Mouse (Mus musculus) stomach, embryonic 14.5 days (tissue): ENCODE data around the gene Paqr7. TPM values are rescaled to one million over a fixed set of nuclear protein-coding genes. Genes with fewer than 3 reads are reported as not detected.

ENCODE experiments used
- ATAC-seq: fragments of 200-750 bp; cut with Nextera tagmentation; 2 replicates; pipeline ENCODE4 v1.8.0; 2017; ENCODE audit warnings: low read depth, moderate TSS enrichment; ENCODE audit not compliant: insufficient number of reproducible peaks, insufficient read depth, low FRiP score
- H3K27ac ChIP-seq: fragments of 300-500 bp; sonication (generic); 2 replicates; pipeline ENCODE4 v1.5.1; 2014; ENCODE audit warnings: mild to moderate bottlenecking, low read length, moderate library complexity, mixed read lengths
- H3K27me3 ChIP-seq: fragments of 300-500 bp; sonication (generic); 2 replicates; pipeline ENCODE4 v1.6.1; 2014; ENCODE audit warnings: low read length, control low read depth, mixed read lengths; ENCODE audit not compliant: control insufficient read depth, insufficient read depth
- H3K36me3 ChIP-seq: fragments of 300-500 bp; sonication (generic); 2 replicates; pipeline ENCODE4 v1.6.1; 2014; ENCODE audit warnings: mild to moderate bottlenecking, control low read depth, low read length, moderate library complexity, mixed read lengths; ENCODE audit not compliant: control insufficient read depth, insufficient read depth
- H3K4me1 ChIP-seq: fragments of 300-500 bp; sonication (generic); 2 replicates; pipeline ENCODE4 v1.6.1; 2014; ENCODE audit warnings: low read length, control low read depth, mixed read lengths; ENCODE audit not compliant: control insufficient read depth, insufficient read depth
- H3K4me2 ChIP-seq: fragments of 300-500 bp; sonication (generic); replicated peaks from 2 replicates; pipeline ENCODE4 v1.6.1; 2014; ENCODE audit warnings: low read depth, low read length, control low read depth
- H3K4me3 ChIP-seq: fragments of 300-500 bp; sonication (generic); 2 replicates; pipeline ENCODE4 v1.5.1; 2014; ENCODE audit warnings: low read depth, low read length, control low read depth
- H3K9ac ChIP-seq: fragments of 300-500 bp; sonication (generic); replicated peaks from 2 replicates; pipeline ENCODE4 v1.6.1; 2014; ENCODE audit warnings: low read depth, mild to moderate bottlenecking, control low read depth, low read length, moderate library complexity, mixed read lengths
- H3K9me3 ChIP-seq: fragments of 300-500 bp; sonication (generic); 2 replicates; pipeline ENCODE4 v1.6.1; 2016; ENCODE audit warnings: low read depth, low read length, control low read depth; ENCODE audit not compliant: control insufficient read depth
- WGBS: fragments of 180-500 bp; shearing (Covaris S2); extraction: QIAGEN DNeasy Blood & Tissue Kit; methylation state at CpG from one replicate; pipeline ENCODE4 v1.1.7; 2014; 5-methylcytosine and 5-hydroxymethylcytosine counted together
- polyA plus RNA-seq: library from polyadenylated mRNA; unstranded; fragments of >200 nt; fragmentation: Nextera tagmentation; extraction: Ambion mirVana; gene quantifications from 2 replicates; pipeline ENCODE4 v1.2.1, GENCODE M21; 2014

Gene Paqr7
- polyA plus RNA-seq, 1 experiment from 2014 or later, result 2.3 TPM

DNA sequence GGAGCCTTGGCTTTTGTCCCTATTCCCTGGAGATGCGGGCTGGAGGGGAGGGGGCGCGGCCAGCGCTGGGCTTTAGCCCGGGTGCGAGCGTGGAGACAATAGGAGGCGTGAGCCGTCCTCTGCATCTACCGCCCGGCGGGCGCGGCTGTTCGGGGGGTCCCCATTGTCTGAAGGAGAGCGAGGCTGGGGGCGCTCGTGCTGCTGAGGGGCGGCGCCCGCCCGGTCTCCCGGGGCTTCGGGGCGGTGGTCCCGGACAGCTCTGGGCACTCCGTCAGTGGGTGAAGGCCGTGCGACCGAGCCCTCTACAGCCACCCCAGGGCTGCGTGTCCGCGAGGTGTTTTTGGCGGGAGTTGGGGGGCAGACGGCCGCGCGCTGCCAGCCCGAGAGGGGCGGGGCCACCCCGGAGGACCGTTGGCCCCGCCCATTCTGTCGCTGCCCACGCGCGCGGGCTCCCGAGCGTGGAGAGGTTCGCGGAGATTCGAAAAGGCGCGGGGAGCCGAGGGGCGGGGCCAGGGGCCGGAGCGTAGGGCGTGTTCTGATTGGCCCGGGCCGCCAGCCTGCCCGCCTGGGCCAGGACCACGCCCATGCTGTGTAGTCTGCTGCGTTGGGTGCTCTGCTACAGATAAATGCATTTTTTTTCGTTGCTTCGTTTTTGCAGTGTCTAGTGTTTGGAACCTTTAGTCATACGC is 27.8 kb upstream of the Paqr7 start:
- WGBS, result under 1% methylated on average over 68 of the region's 68 CpGs
- peak; percentile 88 for ATAC-seq

DNA sequence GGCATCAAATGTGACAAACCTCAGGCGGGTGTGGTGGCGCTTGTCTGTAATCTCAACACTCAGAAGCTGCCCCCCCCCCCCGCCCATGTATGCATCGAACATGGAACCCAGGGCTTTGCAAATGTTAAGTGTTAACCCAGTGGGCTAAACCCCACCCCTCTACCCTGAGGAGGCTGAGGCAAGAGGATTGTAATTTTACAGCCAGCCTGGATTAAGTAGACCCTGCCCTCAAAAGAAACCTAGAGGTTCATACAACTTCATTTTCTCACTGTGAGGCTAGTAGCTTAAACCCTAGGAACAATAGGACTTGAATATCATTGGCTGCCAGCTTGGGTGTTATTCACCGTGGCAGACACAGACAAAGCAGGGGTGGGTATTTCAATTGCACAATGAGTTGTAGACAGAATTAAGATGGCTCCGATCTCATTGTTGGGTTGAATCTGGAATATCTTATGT is 27.1 kb upstream of the Paqr7 start:
- H3K27me3 ChIP-seq, result no peaks in the 10 kb centered on the region
- peaks cover 2% of the 10 kb centered on the region; the same call in 1 of the 2 replicates for H3K4me1 ChIP-seq
- no peak for ATAC-seq
- no peaks in the 10 kb centered on the region for H3K9me3 ChIP-seq
- peak overlapping the region; percentile 88 for H3K4me2 ChIP-seq
- H3K4me3 ChIP-seq, result peak overlapping the region; percentile 94
- H3K9ac ChIP-seq, result peak overlapping the region; percentile 94
- peaks cover 32% of the 10 kb centered on the region for H3K36me3 ChIP-seq
- 15% methylated on average over 6 of the region's 6 CpGs for WGBS
- peak overlapping the region; percentile 13; the same call in 1 of the 2 replicates for H3K27ac ChIP-seq

More for the DNA sequence above, 27.8 kb upstream of the Paqr7 start:
- peaks cover 2% of the 10 kb centered on the region; the same call in 1 of the 2 replicates for H3K4me1 ChIP-seq
- H3K4me2 ChIP-seq, result peak overlapping the region; percentile 88
- peak overlapping the region; percentile 94 for H3K4me3 ChIP-seq
- H3K27ac ChIP-seq, result peak overlapping the region; percentile 96
- no peaks in the 10 kb centered on the region for H3K27me3 ChIP-seq
- no peaks in the 10 kb centered on the region for H3K9me3 ChIP-seq
- peak overlapping the region; percentile 94 for H3K9ac ChIP-seq
- H3K36me3 ChIP-seq, result peaks cover 26% of the 10 kb centered on the region

DNA sequence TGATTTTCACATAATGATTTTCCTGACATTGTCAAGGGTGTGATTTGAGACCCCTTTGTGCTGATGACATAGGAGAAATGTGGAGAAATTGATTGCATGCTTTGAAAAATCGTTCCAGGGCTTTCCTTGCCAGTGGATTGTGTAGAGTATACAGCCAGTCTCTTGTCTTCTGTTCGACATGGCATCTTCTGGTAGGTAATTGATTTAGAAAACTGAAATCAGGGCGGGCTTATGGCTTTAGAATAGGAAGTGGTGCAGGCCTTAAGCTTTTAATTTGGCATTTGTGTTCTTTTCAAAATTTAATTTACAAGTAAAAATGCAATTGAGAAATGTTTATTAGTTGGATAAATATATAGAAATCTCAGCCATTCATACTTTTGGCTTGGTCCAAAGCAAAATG is 26.5 kb upstream of the Paqr7 start:
- peaks cover 38% of the 10 kb centered on the region for H3K36me3 ChIP-seq
- no peak for ATAC-seq
- peak overlapping the region; percentile 94 for H3K4me3 ChIP-seq
- 51% methylated on average over 3 of the region's 3 CpGs for WGBS
- H3K9me3 ChIP-seq, result no peaks in the 10 kb centered on the region
- H3K27me3 ChIP-seq, result no peaks in the 10 kb centered on the region
- peaks cover 2% of the 10 kb centered on the region; the same call in 1 of the 2 replicates for H3K4me1 ChIP-seq
- H3K27ac ChIP-seq, result no peak overlapping the region
- peak overlapping the region; percentile 88 for H3K4me2 ChIP-seq
- peak overlapping the region; percentile 94; the same call in 1 of the 2 replicates for H3K9ac ChIP-seq

DNA sequence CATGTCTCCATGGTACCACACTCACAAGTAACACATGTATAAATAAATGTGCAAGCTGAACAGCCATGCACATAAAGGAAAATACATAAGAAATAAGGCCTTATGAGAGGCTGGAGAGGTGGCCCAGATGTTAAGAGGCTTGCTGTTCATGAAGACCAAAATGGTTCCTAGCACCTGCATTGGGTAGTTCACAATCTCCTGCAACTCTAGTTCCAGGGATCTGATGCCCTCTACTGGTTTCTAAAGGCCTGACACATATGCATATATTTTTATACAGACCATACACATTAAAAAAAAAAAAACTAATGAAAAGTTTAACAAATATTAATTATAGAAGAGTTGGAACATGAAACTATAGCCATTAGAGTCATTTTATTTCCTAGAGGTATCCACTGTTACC is 25.0 kb upstream of the Paqr7 start:
- no peak overlapping the region for H3K9ac ChIP-seq
- peaks cover 48% of the 10 kb centered on the region for H3K36me3 ChIP-seq
- peaks cover 2% of the 10 kb centered on the region; the same call in 1 of the 2 replicates for H3K4me1 ChIP-seq
- no peaks in the 10 kb centered on the region for H3K27me3 ChIP-seq
- ATAC-seq, result no peak
- H3K27ac ChIP-seq, result no peak overlapping the region
- no peaks in the 10 kb centered on the region for H3K9me3 ChIP-seq
- no peak overlapping the region for H3K4me3 ChIP-seq
- no peak overlapping the region for H3K4me2 ChIP-seq

DNA sequence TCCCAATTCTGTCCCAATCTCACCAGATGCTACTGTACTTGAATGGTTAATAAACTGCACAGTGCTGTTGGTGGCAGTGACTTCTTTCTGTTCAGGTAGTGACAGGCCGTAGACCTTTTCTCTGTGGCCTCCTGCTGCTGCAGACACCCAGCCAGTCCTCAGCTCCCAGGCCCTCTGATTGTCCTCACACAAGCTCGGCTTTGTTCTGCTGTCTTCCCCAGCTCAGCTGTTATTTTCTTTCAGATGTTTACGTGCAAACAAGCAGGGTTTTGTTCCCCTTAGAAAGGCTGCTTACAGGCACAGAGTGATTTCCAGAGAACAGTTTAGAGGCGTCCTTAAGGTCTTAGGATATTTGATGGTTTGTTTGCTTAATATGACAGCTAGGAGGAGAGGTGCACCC is 22.7 kb upstream of the Paqr7 start:
- H3K36me3 ChIP-seq, result peaks cover 48% of the 10 kb centered on the region
- no peak overlapping the region for H3K27ac ChIP-seq
- WGBS, result 66% methylated on average over 4 of the region's 4 CpGs
- H3K27me3 ChIP-seq, result no peaks in the 10 kb centered on the region
- H3K4me2 ChIP-seq, result no peak overlapping the region
- H3K4me3 ChIP-seq, result no peak overlapping the region
- no peak overlapping the region for H3K9ac ChIP-seq
- no peaks in the 10 kb centered on the region for H3K4me1 ChIP-seq
- H3K9me3 ChIP-seq, result no peaks in the 10 kb centered on the region
- no peak for ATAC-seq

DNA sequence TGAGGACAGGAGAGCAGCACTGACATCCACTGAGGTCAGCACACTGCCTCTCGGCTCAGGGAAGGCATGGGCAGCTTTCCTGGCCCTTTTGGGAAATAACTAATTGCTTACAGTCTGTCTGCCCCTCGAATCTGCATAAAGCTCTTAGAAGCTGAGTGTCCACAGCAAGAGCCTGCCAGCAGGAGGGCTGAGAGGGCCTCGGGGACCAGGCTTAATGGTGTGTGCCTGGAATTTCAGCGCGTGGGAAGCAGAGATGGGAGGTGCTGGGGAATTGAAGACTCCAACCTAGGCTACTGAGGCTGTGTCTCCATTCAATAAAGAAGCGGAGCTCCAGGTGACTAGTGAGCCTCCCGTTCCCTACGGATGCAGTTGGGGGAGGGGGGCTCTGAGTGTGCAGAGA is 22.3 kb upstream of the Paqr7 start:
- no peak for ATAC-seq
- no peak overlapping the region for H3K27ac ChIP-seq
- 80% methylated on average over 8 of the region's 8 CpGs for WGBS
- peaks cover 48% of the 10 kb centered on the region for H3K36me3 ChIP-seq
- H3K9me3 ChIP-seq, result no peaks in the 10 kb centered on the region
- H3K4me1 ChIP-seq, result no peaks in the 10 kb centered on the region
- no peak overlapping the region for H3K9ac ChIP-seq
- no peak overlapping the region for H3K4me2 ChIP-seq
- H3K27me3 ChIP-seq, result no peaks in the 10 kb centered on the region
- no peak overlapping the region for H3K4me3 ChIP-seq

DNA sequence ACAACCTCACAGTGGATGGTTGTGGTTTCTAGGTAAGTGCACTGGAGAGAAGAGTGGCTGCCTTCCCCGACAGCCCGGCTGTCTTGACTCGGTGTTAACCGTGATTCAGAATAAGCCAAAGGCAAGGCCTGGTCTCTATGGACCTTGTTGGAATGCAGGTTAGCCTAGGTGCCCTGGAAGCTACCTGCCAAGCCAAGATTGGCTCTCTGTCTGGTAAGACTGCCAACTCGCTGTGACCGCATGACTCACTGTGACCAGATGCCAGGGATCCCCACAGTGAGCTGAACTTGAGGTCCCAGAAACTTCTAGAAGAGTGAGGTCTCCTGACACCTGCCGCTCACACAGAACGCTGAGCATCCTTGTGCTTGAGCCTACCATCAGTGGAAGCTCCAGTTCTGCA is 19.6 kb upstream of the Paqr7 start:
- Histone ChIP-seq H3K27ac (no peak overlapping the region), H3K27me3 (no peaks in the 10 kb centered on the region), H3K9ac (no peak overlapping the region), H3K4me1 (no peaks in the 10 kb centered on the region), H3K4me2 (no peak overlapping the region), H3K9me3 (no peaks in the 10 kb centered on the region), H3K4me3 (no peak overlapping the region), H3K36me3 (peaks cover 35% of the 10 kb centered on the region)
- 88% methylated on average over 8 of the region's 8 CpGs for WGBS
- ATAC-seq, result no peak

DNA sequence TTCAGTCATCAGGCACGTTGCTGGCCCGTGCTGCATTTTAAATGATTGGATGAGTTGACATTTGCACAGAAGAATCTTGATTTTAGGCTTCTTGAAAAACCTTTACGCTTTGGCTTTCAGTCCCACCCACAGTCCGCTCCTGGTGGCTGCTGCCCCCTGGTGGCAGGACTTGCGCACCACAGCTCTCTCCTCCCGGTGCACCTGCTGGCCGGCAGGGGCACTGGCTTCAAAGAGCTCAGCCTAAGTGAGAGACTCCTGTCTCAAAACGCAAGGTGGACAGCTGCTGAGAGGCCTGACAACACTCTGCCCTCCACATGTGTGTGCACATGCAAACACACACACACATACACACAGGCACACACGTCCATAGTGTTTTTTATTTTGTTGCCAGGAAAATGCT is 18.5 kb upstream of the Paqr7 start:
- Histone ChIP-seq H3K9me3 (no peaks in the 10 kb centered on the region), H3K36me3 (peaks cover 24% of the 10 kb centered on the region), H3K4me1 (no peaks in the 10 kb centered on the region), H3K9ac (no peak overlapping the region), H3K27ac (no peak overlapping the region), H3K4me2 (no peak overlapping the region), H3K27me3 (no peaks in the 10 kb centered on the region), H3K4me3 (no peak overlapping the region)
- WGBS, result 4% methylated on average over 9 of the region's 9 CpGs
- ATAC-seq, result peak; percentile 62; the same call in 1 of the 2 replicates

DNA sequence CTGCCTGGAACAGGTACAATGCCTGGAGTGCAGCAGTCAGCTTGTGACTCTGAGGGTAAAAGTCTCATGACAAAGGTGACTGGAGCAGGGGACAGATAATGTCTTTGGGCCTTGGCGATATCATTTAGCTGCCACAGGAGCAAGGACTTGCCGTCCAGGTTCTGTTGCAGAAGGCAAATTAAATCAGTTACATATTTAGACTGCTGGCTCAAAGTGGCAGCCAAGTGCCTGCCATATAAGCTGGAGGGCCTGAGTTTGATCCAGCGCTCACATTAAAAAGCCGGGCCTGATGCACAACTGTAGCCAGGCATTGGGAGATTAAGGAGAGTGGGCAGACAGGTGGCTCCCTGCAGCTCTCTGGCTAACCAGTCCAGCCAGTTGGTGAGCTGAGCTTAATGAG is 16.7 kb upstream of the Paqr7 start:
- peaks cover 11% of the 10 kb centered on the region for H3K36me3 ChIP-seq
- no peak overlapping the region for H3K27ac ChIP-seq
- no peaks in the 10 kb centered on the region for H3K9me3 ChIP-seq
- H3K4me1 ChIP-seq, result no peaks in the 10 kb centered on the region
- H3K4me2 ChIP-seq, result no peak overlapping the region
- H3K9ac ChIP-seq, result no peak overlapping the region
- 88% methylated on average over 4 of the region's 4 CpGs for WGBS
- no peak overlapping the region for H3K4me3 ChIP-seq
- no peak for ATAC-seq
- H3K27me3 ChIP-seq, result no peaks in the 10 kb centered on the region
